Mouse (Mus musculus): ENCODE data around the gene Fan1. TPM values are rescaled to one million over a fixed set of nuclear protein-coding genes. Genes with fewer than 3 reads are reported as not detected.

The Fan1 gene
- polyA plus RNA-seq, 1 experiment: not detected

DNA sequence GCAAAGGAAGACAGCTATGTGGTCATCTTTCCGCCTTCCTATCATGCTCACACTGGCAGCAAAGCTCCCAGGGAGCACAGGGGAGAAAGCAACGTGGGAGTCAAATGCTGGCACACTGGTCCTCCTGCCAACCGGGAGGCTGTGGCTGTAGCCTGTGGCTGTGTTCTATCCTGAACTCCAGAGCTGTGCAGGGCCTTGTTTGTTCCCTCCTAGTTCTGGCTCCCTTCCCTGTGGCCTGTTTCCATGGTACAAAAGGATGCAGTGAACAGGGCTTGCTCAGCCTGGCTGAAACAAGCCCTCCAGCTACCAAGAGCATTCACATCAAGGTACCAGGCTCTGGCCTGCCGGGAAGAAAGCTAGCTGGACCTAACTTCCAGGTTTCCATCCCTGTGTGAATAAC lies 22.8 kb downstream of the Fan1 start:
- Histone ChIP-seq H3K27ac (ENCODE audit: insufficient read depth, low read depth, low read length) (peak overlapping the region; percentile 80), H3K4me3 (ENCODE audit: insufficient read depth, low read depth, low read length) (no peak overlapping the region), H3K4me1 (ENCODE audit: control insufficient read depth, insufficient read depth, low read length) (peaks cover 30% of the 10 kb centered on the region)
- TF ChIP-seq CTCF (IDR thresholded peaks at IDR 0.05; ENCODE audit: insufficient read depth, low read depth, low read length): no peak
- no peak for TF ChIP-seq POLR2A (IDR thresholded peaks at IDR 0.05; ENCODE audit: insufficient read depth, low read depth, low read length)
- WGBS: 33% methylated on average over 4 of the region's 4 CpGs

DNA sequence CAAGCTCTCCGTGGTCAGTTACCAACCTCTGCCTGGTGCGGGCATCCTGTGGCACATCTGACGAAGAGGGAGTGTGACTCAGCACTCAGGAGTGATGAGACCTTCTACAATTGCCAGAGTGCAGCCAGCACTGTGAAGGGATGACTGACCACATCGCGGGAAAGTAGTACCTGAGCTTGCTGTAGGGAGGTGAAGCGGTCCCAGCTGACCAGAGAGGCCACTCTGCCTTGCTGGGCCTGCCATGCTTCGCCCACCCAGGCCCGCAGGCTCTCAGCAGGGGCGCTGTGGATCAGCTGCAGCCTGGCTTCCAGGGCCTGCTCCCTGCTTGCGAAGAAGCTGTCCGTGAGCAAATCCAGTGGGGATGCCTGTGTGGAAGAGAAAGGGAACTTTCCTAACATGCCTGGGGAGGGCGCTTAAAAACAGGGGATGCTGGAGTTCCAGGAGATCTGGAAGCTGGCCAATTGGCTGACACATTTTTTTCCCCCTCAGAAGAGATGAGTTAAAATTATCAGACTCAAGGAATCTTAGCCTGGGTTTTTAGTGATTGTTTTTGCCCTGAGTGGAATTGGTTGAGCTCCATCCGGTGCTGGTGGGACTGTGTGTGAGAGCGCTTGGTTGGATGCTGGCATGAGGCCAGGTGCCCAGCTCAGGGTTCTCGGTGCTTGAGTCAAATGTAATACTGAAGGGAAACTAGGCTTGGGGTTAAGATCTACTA lies 24.6 kb downstream of the Fan1 start:
- H3K4me1 ChIP-seq (ENCODE audit: control insufficient read depth, insufficient read depth, low read length): peaks cover 30% of the 10 kb centered on the region
- WGBS: 57% methylated on average over 15 of the region's 15 CpGs
- peak overlapping the region; percentile 29; the same call in 1 of the 2 replicates for H3K27ac ChIP-seq (ENCODE audit: insufficient read depth, low read depth, low read length)
- H3K4me3 ChIP-seq (ENCODE audit: insufficient read depth, low read depth, low read length): no peak overlapping the region
- TF ChIP-seq CTCF (IDR thresholded peaks at IDR 0.05; ENCODE audit: insufficient read depth, low read depth, low read length): no peak
- no peak for TF ChIP-seq POLR2A (IDR thresholded peaks at IDR 0.05; ENCODE audit: insufficient read depth, low read depth, low read length)

- TF ChIP-seq POLR2A (IDR thresholded peaks at IDR 0.05; ENCODE audit: insufficient read depth, low read depth, low read length): no peak
- no peak for TF ChIP-seq CTCF (IDR thresholded peaks at IDR 0.05; ENCODE audit: insufficient read depth, low read depth, low read length)
- Histone ChIP-seq H3K4me3 (ENCODE audit: insufficient read depth, low read depth, low read length) (no peak overlapping the region), H3K4me1 (ENCODE audit: control insufficient read depth, insufficient read depth, low read length) (peaks cover 30% of the 10 kb centered on the region), H3K27ac (ENCODE audit: insufficient read depth, low read depth, low read length) (no peak overlapping the region)
- WGBS: 97% methylated on average over 1 of the region's 1 CpGs
Measured at GRCm38 (mm10) chr7:64347813-64348212, 26.1 kb downstream of the Fan1 start.

GRCm38 (mm10) chr7:64332686-64333085 lies 41.2 kb downstream of the Fan1 start:
- Histone ChIP-seq H3K4me1 (ENCODE audit: control insufficient read depth, insufficient read depth, low read length) (no peaks in the 10 kb centered on the region), H3K4me3 (ENCODE audit: insufficient read depth, low read depth, low read length) (no peak overlapping the region), H3K27ac (ENCODE audit: insufficient read depth, low read depth, low read length) (no peak overlapping the region)
- TF ChIP-seq CTCF (IDR thresholded peaks at IDR 0.05; ENCODE audit: insufficient read depth, low read depth, low read length): no peak
- no peak for TF ChIP-seq POLR2A (IDR thresholded peaks at IDR 0.05; ENCODE audit: insufficient read depth, low read depth, low read length)
- 87% methylated on average over 1 of the region's 1 CpGs for WGBS

- 92% methylated on average over 3 of the region's 3 CpGs for WGBS
- Histone ChIP-seq H3K4me3 (ENCODE audit: insufficient read depth, low read depth, low read length) (no peak overlapping the region), H3K27ac (ENCODE audit: insufficient read depth, low read depth, low read length) (no peak overlapping the region), H3K4me1 (ENCODE audit: control insufficient read depth, insufficient read depth, low read length) (no peaks in the 10 kb centered on the region)
- TF ChIP-seq CTCF (IDR thresholded peaks at IDR 0.05; ENCODE audit: insufficient read depth, low read depth, low read length) (no peak), POLR2A (IDR thresholded peaks at IDR 0.05; ENCODE audit: insufficient read depth, low read depth, low read length) (no peak)
Measured at GRCm38 (mm10) chr7:64331309-64331708, 42.6 kb downstream of the Fan1 start.

- WGBS: 89% methylated on average over 4 of the region's 4 CpGs
- no peak for TF ChIP-seq POLR2A (IDR thresholded peaks at IDR 0.05; ENCODE audit: insufficient read depth, low read depth, low read length)
- TF ChIP-seq CTCF (IDR thresholded peaks at IDR 0.05; ENCODE audit: insufficient read depth, low read depth, low read length): no peak
- H3K27ac ChIP-seq (ENCODE audit: insufficient read depth, low read depth, low read length): no peak overlapping the region
- H3K4me1 ChIP-seq (ENCODE audit: control insufficient read depth, insufficient read depth, low read length): no peaks in the 10 kb centered on the region
- no peak overlapping the region for H3K4me3 ChIP-seq (ENCODE audit: insufficient read depth, low read depth, low read length)
Measured at GRCm38 (mm10) chr7:64327486-64327885, 46.4 kb downstream of the Fan1 start.

GRCm38 (mm10) chr7:64326892-64327291 lies 47.0 kb downstream of the Fan1 start:
- Histone ChIP-seq H3K4me3 (ENCODE audit: insufficient read depth, low read depth, low read length) (no peak overlapping the region), H3K4me1 (ENCODE audit: control insufficient read depth, insufficient read depth, low read length) (no peaks in the 10 kb centered on the region), H3K27ac (ENCODE audit: insufficient read depth, low read depth, low read length) (no peak overlapping the region)
- TF ChIP-seq CTCF (IDR thresholded peaks at IDR 0.05; ENCODE audit: insufficient read depth, low read depth, low read length) (peak; percentile 57), POLR2A (IDR thresholded peaks at IDR 0.05; ENCODE audit: insufficient read depth, low read depth, low read length) (no peak)
- 0% methylated on average over 1 of the region's 1 CpGs for WGBS

DNA sequence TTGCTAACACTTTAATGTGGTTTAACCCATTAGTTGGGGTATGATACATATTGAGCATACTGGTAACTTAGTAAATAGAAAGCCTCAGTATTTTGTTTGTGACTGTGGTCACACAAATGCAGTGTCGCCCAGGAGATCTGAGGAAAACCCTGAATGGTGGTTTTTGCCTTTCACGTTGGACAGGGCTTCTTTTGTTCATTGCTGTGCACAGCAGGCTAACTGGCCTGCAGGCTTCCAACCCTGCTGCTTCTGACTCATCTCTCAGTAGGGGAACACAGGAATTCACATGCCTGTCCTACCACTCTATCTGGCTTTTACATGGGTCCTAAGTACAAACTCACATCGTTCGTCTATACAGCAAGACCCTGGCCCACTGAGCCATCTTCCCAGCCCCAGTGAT lies 52.2 kb downstream of the Fan1 start:
- TF ChIP-seq POLR2A (IDR thresholded peaks at IDR 0.05; ENCODE audit: insufficient read depth, low read depth, low read length) (no peak), CTCF (IDR thresholded peaks at IDR 0.05; ENCODE audit: insufficient read depth, low read depth, low read length) (no peak)
- Histone ChIP-seq H3K4me3 (ENCODE audit: insufficient read depth, low read depth, low read length) (no peak overlapping the region), H3K27ac (ENCODE audit: insufficient read depth, low read depth, low read length) (no peak overlapping the region), H3K4me1 (ENCODE audit: control insufficient read depth, insufficient read depth, low read length) (no peaks in the 10 kb centered on the region)
- 53% methylated on average over 4 of the region's 4 CpGs for WGBS

- Histone ChIP-seq H3K4me1 (ENCODE audit: control insufficient read depth, insufficient read depth, low read length) (no peaks in the 10 kb centered on the region), H3K27ac (ENCODE audit: insufficient read depth, low read depth, low read length) (no peak overlapping the region), H3K4me3 (ENCODE audit: insufficient read depth, low read depth, low read length) (no peak overlapping the region)
- no peak for TF ChIP-seq CTCF (IDR thresholded peaks at IDR 0.05; ENCODE audit: insufficient read depth, low read depth, low read length)
- no peak for TF ChIP-seq POLR2A (IDR thresholded peaks at IDR 0.05; ENCODE audit: insufficient read depth, low read depth, low read length)
- 88% methylated on average over 5 of the region's 5 CpGs for WGBS
Measured at GRCm38 (mm10) chr7:64321125-64321524, 52.8 kb downstream of the Fan1 start.
